Mouse (Mus musculus) spleen, adult 2 months (tissue): ENCODE measurements around the gene Gabrr2.

Source experiments
- CTCF ChIP-seq: fragments of 200-500 bp; IDR thresholded peaks from 2 replicates; pipeline ENCODE4 v1.5.1; 2011; ENCODE audit warnings: mild to moderate bottlenecking, inconsistent platforms; ENCODE audit not compliant: insufficient read depth, insufficient read length, insufficient replicate concordance; ENCODE audit errors: extremely low read depth
- POLR2A ChIP-seq: fragments of 200-500 bp; IDR thresholded peaks from 2 replicates; pipeline ENCODE4 v1.6.1; 2011; ENCODE audit warnings: low read depth, low read length, inconsistent platforms

- TF ChIP-seq CTCF (no peak), POLR2A (no peak)
These were observed 62.7 kb downstream of the Gabrr2 start for GRCm38 (mm10) chr4:33125409-33126084.
